In genomic region chr19:6931002-6931401, GRCm38 (mm10) we compare ENCODE assay signal across 19 mouse cellular contexts. TPM values are rescaled to one million over a fixed set of nuclear protein-coding genes. Genes with fewer than 3 reads are reported as not detected.
DNase-seq lines count a peak whose midpoint lies in the region; ATAC-seq and TF ChIP-seq lines count a peak whose summit lies in the region.
"Had no signal": no experiment of that assay in that cellular context is flagged by ENCODE, and none has a peak within 500 bp of the region (broad histone marks: within the 10 kb centered on the region; RNA-seq: fewer than 3 reads in every experiment).

No protein-coding gene starts in this region.

- intact Hi-C loops in left cerebral cortex, postnatal 10 days (cut with DNase I), result no loop called here

- peak; percentile 67 for DNase-seq in cerebellum, adult 9-11 months
- DNase-seq in heart, adult 11 months, result peak; percentile 83
- no peak for DNase-seq in heart, postnatal 4 days
- peak; percentile 37 for DNase-seq in brain, adult 2 months (ENCODE audit: low read depth, low spot score)
- DNase-seq in left cerebral cortex, postnatal 10 days (ENCODE audit: extremely low spot score in 1 of 2, low spot score in 2 of 2), result no peak
- DNase-seq: adrenal gland, adult 2 months; adrenal gland, postnatal 10 days; adrenal gland, postnatal 25 days; cerebellum, adult 8-10 months; embryo, embryonic 11 days had no signal

- 0 out of 2 replicates have a peak, but pooled peaks have one; percentile 13 for TF ChIP-seq POLR2A in cortical plate, adult 2 months (IDR thresholded peaks at IDR 0.05; ENCODE audit: extremely low read depth, insufficient read depth, low read length)

- no peak for TF ChIP-seq CTCF in cortical plate, adult 2 months (IDR thresholded peaks at IDR 0.05; ENCODE audit: extremely low read depth, insufficient read depth, low read length)

- no peak overlapping the region for H3K27ac ChIP-seq in cortical plate, adult 2 months (ENCODE audit: insufficient read depth, low read length)
- H3K27ac ChIP-seq: embryonic facial prominence, embryonic 13.5 days; embryonic facial prominence, embryonic 15.5 days; forebrain, embryonic 10.5 days; forebrain, embryonic 12.5 days had no signal

- H3K4me1 ChIP-seq in cortical plate, adult 2 months (ENCODE audit: control insufficient read depth, insufficient read depth, low read length), result no peaks in the 10 kb centered on the region

- peak overlapping the region; percentile 4; the same call in 1 of the 2 replicates for H3K4me3 ChIP-seq in cortical plate, adult 2 months (ENCODE audit: insufficient read depth, low read length)
- H3K4me3 ChIP-seq: embryonic facial prominence, embryonic 13.5 days; embryonic facial prominence, embryonic 15.5 days; erythroblast, embryonic 14.5 days; forebrain, embryonic 10.5 days; forebrain, embryonic 12.5 days had no signal

- ATAC-seq in cerebellum, adult (ENCODE audit: insufficient number of reproducible peaks, low FRiP score, low TSS enrichment), result no peak
- ATAC-seq: forebrain, embryonic 14.5 days; forebrain, embryonic 16.5 days had no signal

RNA-seq across cellular contexts. Expression of gene Kcnk4, which starts 3.3 kb away (rescaled TPM):
- under 1 TPM in 1 of 2 experiments, not detected in 1; 0.56 TPM for total RNA-seq in heart, postnatal 4 days (2021)
- polyA plus RNA-seq in cortical plate, adult 2 months (2012; rRNA removed), result 57.1 and 59.0 TPM in 2 replicates
- total RNA-seq in left cerebral cortex, postnatal 10 days (2021), result 10 to 100 TPM; 36.6 to 38.1 TPM
- polyA plus RNA-seq: adrenal gland, adult 2 months; erythroblast, embryonic 14.5 days; forebrain, embryonic 12.5 days had no signal

RNA-seq across cellular contexts. Expression of gene Catsperz, which starts 5.8 kb away (rescaled TPM):
- not detected for total RNA-seq in heart, postnatal 4 days (2021)
- polyA plus RNA-seq in cortical plate, adult 2 months (2012; rRNA removed), result 31.9 and 33.9 TPM in 2 replicates
- total RNA-seq in left cerebral cortex, postnatal 10 days (2021), result 10 to 100 TPM; 14.0 to 20.6 TPM
- total RNA-seq: adrenal gland, postnatal 25 days had no signal
- polyA plus RNA-seq: adrenal gland, adult 2 months; erythroblast, embryonic 14.5 days had no signal

RNA-seq across cellular contexts. Expression of gene Esrra, which starts 9.4 kb away (rescaled TPM):
- 100 to 1,000 TPM; 111 to 119 TPM for total RNA-seq in heart, postnatal 4 days (2021)
- 59.2 and 62.9 TPM in 2 replicates for polyA plus RNA-seq in cortical plate, adult 2 months (2012; rRNA removed)
- total RNA-seq in left cerebral cortex, postnatal 10 days (2021), result 10 to 100 TPM; 41.4 to 43.5 TPM

RNA-seq across cellular contexts. Expression of gene Bad, which starts 10.7 kb away (rescaled TPM):
- 10 to 100 TPM; 29.6 to 30.5 TPM for total RNA-seq in heart, postnatal 4 days (2021)
- 60.4 and 66.3 TPM in 2 replicates for polyA plus RNA-seq in cortical plate, adult 2 months (2012; rRNA removed)
- 10 to 100 TPM; 40.4 to 42.8 TPM for total RNA-seq in left cerebral cortex, postnatal 10 days (2021)

RNA-seq across cellular contexts. Expression of gene Gpr137, which starts 11.3 kb away (rescaled TPM):
- total RNA-seq in heart, postnatal 4 days (2021), result 10 to 100 TPM; 18.7 to 21.4 TPM
- polyA plus RNA-seq in cortical plate, adult 2 months (2012; rRNA removed), result 117 and 121 TPM in 2 replicates
- total RNA-seq in left cerebral cortex, postnatal 10 days (2021), result 10 to 100 TPM; 78.7 to 79.5 TPM

Comparison
In these comparisons a context has a peak if more than half of its experiments do, and no peak if none do; other contexts are left out.
1. DNase-seq: peak in cerebellum, adult 9-11 months (single experiment), heart, adult 11 months (single experiment) and brain, adult 2 months (single experiment); none in heart, postnatal 4 days (single experiment) and left cerebral cortex, postnatal 10 days (0 of 2).
2. RNA of gene Kcnk4, which starts 3.3 kb away (total RNA-seq): 36.6 to 38.1 TPM in left cerebral cortex, postnatal 10 days; 0.56 TPM in heart, postnatal 4 days; every median in the first group is over 10 times any median in the second.
3. RNA of gene Catsperz, which starts 5.8 kb away (total RNA-seq): 14.0 to 20.6 TPM in left cerebral cortex, postnatal 10 days; not detected in heart, postnatal 4 days; every median in the first group is over 10 times any median in the second.